7 mouse cellular contexts compared by ENCODE assay signal in genomic region chr7:28694423-28694822, GRCm38 (mm10). TPM values are rescaled to one million over a fixed set of nuclear protein-coding genes. Genes with fewer than 3 reads are reported as not detected.
A peak's percentile ranks its signal among the peaks of the same experiment; 100 is the strongest.
DNase-seq lines count a peak whose midpoint lies in the region; ATAC-seq and TF ChIP-seq lines count a peak whose summit lies in the region.

No protein-coding gene starts in this region.

- H3K4me1 ChIP-seq in kidney, adult 2 months (ENCODE audit: control insufficient read depth, insufficient read depth, low read length), result no peaks in the 10 kb centered on the region
- H3K4me1 ChIP-seq in hindbrain, embryonic 11.5 days (replicated peaks; ENCODE audit: control insufficient read depth, insufficient read depth, low read length), result peaks cover 2% of the 10 kb centered on the region; the same call in 1 of the 2 replicates
- peaks cover 6% of the 10 kb centered on the region; the same call in 1 of the 2 replicates for H3K4me1 ChIP-seq in neural tube, embryonic 12.5 days

- no peak for TF ChIP-seq POLR2A in kidney, adult 2 months (IDR thresholded peaks at IDR 0.05; ENCODE audit: low read depth, low read length)

- no peak overlapping the region for H3K27ac ChIP-seq in kidney, adult 2 months (ENCODE audit: insufficient read depth, low read depth, low read length)
- no peak overlapping the region for H3K27ac ChIP-seq in hindbrain, embryonic 11.5 days (ENCODE audit: low read depth, low read length)
- no peak overlapping the region for H3K27ac ChIP-seq in neural tube, embryonic 12.5 days

- H3K4me3 ChIP-seq in kidney, adult 2 months (ENCODE audit: insufficient read depth, low read depth, low read length), result no peak overlapping the region
- H3K4me3 ChIP-seq in hindbrain, embryonic 11.5 days (ENCODE audit: low read depth, low read length), result no peak overlapping the region
- H3K4me3 ChIP-seq in neural tube, embryonic 12.5 days, result no peak overlapping the region

- 11% methylated on average over 14 of the region's 14 CpGs for WGBS in kidney, adult 2 months
- WGBS in hindbrain, embryonic 11.5 days, result 7% methylated on average over 14 of the region's 14 CpGs
- WGBS in neural tube, embryonic 12.5 days, result 10% methylated on average over 14 of the region's 14 CpGs

- no peaks in the 10 kb centered on the region for H3K27me3 ChIP-seq in kidney, adult 2 months (replicated peaks; ENCODE audit: control insufficient read depth, insufficient read depth, low read length)
- peaks cover 4% of the 10 kb centered on the region; the same call in 1 of the 2 replicates for H3K27me3 ChIP-seq in hindbrain, embryonic 11.5 days (ENCODE audit: control insufficient read depth, insufficient read depth, low read length)
- H3K27me3 ChIP-seq in neural tube, embryonic 12.5 days (replicated peaks), result peaks cover 12% of the 10 kb centered on the region; the same call in 1 of the 2 replicates

- H3K36me3 ChIP-seq in kidney, adult 2 months (ENCODE audit: control insufficient read depth, insufficient read depth, low read length), result no peaks in the 10 kb centered on the region
- H3K36me3 ChIP-seq in hindbrain, embryonic 11.5 days (ENCODE audit: control insufficient read depth, insufficient read depth, low read length), result no peaks in the 10 kb centered on the region
- H3K36me3 ChIP-seq in neural tube, embryonic 12.5 days, result no peaks in the 10 kb centered on the region

- peak; percentile 40 to 65 for DNase-seq in kidney, postnatal 4 days
- no peak for DNase-seq in kidney, adult 2 months
- DNase-seq in embryo, embryonic 10.5 days (ENCODE audit: low spot score), result peak; percentile 68
- DNase-seq in hindbrain, embryonic 11.5 days (ENCODE audit: low spot score), result peak; percentile 36
- no peak for DNase-seq in adrenal gland, adult (ENCODE audit: inconsistent age in 2 of 2, low spot score in 1 of 2)
- DNase-seq in spleen, postnatal 36 days (ENCODE audit: low spot score in 2 of 2), result no peak

- H3K9ac ChIP-seq in hindbrain, embryonic 11.5 days (ENCODE audit: low read depth, low read length), result no peak overlapping the region
- H3K9ac ChIP-seq in neural tube, embryonic 12.5 days, result no peak overlapping the region

- ATAC-seq in hindbrain, embryonic 11.5 days (ENCODE audit: low FRiP score), result no peak
- no peak for ATAC-seq in neural tube, embryonic 12.5 days (ENCODE audit: low FRiP score, low read depth)

- TF ChIP-seq CTCF in kidney, adult 2 months (conservative IDR thresholded peaks at IDR 0.05; ENCODE audit: insufficient read depth, insufficient read length, low read depth, low read length), result no peak

- H3K9me3 ChIP-seq in hindbrain, embryonic 11.5 days (ENCODE audit: control insufficient read depth, low read length), result no peaks in the 10 kb centered on the region
- no peaks in the 10 kb centered on the region for H3K9me3 ChIP-seq in neural tube, embryonic 12.5 days

- H3K4me2 ChIP-seq in hindbrain, embryonic 11.5 days (replicated peaks; ENCODE audit: low read depth, low read length), result no peak overlapping the region
- 0 out of 2 replicates have a peak overlapping the region, but pooled peaks have one; percentile 9 for H3K4me2 ChIP-seq in neural tube, embryonic 12.5 days (replicated peaks)

RNA-seq across cellular contexts. Expression of gene Fbxo27, which starts 1.8 kb away (rescaled TPM):
- polyA plus RNA-seq in kidney, adult 2 months (2012; rRNA removed), result 1.1 and 1.6 TPM in 2 replicates
- polyA plus RNA-seq in hindbrain, embryonic 11.5 days (2014; fragmentation: Nextera tagmentation; extraction: Ambion mirVana), result 5.1 and 5.5 TPM in 2 replicates
- polyA plus RNA-seq in neural tube, embryonic 12.5 days (2016; fragmentation: Nextera tagmentation; extraction: Ambion mirVana), result 4.7 and 6.1 TPM in 2 replicates

RNA-seq across cellular contexts. Expression of gene Fbxo17, which starts 22.2 kb away (rescaled TPM):
- 1.1 and 1.3 TPM in 2 replicates for polyA plus RNA-seq in kidney, adult 2 months (2012; rRNA removed)
- polyA plus RNA-seq in hindbrain, embryonic 11.5 days (2014; fragmentation: Nextera tagmentation; extraction: Ambion mirVana), result 8.5 and 9.4 TPM in 2 replicates
- 7.6 and 9.3 TPM in 2 replicates for polyA plus RNA-seq in neural tube, embryonic 12.5 days (2016; fragmentation: Nextera tagmentation; extraction: Ambion mirVana)

RNA-seq across cellular contexts. Expression of gene Mrps12, which starts 47.2 kb away (rescaled TPM):
- polyA plus RNA-seq in kidney, adult 2 months (2012; rRNA removed), result 79.8 and 96.7 TPM in 2 replicates
- polyA plus RNA-seq in hindbrain, embryonic 11.5 days (2014; fragmentation: Nextera tagmentation; extraction: Ambion mirVana), result 131 and 132 TPM in 2 replicates
- 123 and 127 TPM in 2 replicates for polyA plus RNA-seq in neural tube, embryonic 12.5 days (2016; fragmentation: Nextera tagmentation; extraction: Ambion mirVana)

RNA-seq across cellular contexts. Expression of gene Sars2, which starts 47.4 kb away (rescaled TPM):
- polyA plus RNA-seq in kidney, adult 2 months (2012; rRNA removed), result 19.4 and 22.9 TPM in 2 replicates
- 27.2 and 27.7 TPM in 2 replicates for polyA plus RNA-seq in hindbrain, embryonic 11.5 days (2014; fragmentation: Nextera tagmentation; extraction: Ambion mirVana)
- 28.6 and 32.0 TPM in 2 replicates for polyA plus RNA-seq in neural tube, embryonic 12.5 days (2016; fragmentation: Nextera tagmentation; extraction: Ambion mirVana)

Comparison
In these comparisons a context has a peak if more than half of its experiments do, and no peak if none do; other contexts are left out.
1. DNase-seq: peak in kidney, postnatal 4 days (2 of 2), embryo, embryonic 10.5 days (single experiment) and hindbrain, embryonic 11.5 days (single experiment); none in kidney, adult 2 months (single experiment), adrenal gland, adult (0 of 2) and spleen, postnatal 36 days (0 of 2).